Mouse (Mus musculus): ENCODE results near the gene Fam193a.
A peak's percentile ranks its signal among the peaks of the same experiment; 100 is the strongest.

Fam193a gene

GRCm38 (mm10) chr5:34369341-34370021, at the start of gene Fam193a:
TSS of gene Fam193a (plus strand) at chr5:34369933.
- peak; percentile 93 to 97 for DNase-seq (ENCODE audit: low spot score in 2 of 2)

DNA sequence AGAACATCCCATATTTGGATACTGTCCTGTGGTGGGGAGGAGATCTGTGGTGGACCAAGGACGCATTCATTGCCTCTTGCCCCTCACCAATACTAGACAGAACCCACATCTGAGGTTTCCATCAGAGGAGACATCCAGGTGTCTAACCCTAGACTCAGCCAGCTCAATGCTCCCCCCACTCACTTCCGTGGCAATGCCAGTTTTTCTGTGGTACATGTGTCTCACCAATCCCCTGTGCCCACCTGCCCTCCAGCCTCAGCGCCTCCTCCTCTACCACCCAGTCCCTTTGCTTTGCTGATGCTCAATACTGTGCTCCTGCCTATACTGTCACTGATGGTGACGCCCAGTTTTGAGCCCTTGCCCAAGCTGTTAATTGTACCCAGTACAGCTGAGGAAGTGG, 48.5 kb upstream of the Fam193a start:
- DNase-seq (ENCODE audit: low spot score in 2 of 2), result no peak

- DNase-seq (ENCODE audit: low spot score in 2 of 2), result no peak
Measured at GRCm38 (mm10) chr5:34325286-34325685, 44.4 kb upstream of the Fam193a start.

- DNase-seq (ENCODE audit: low spot score in 2 of 2), result no peak
Measured at GRCm38 (mm10) chr5:34326249-34326691, 43.5 kb upstream of the Fam193a start.

- DNase-seq (ENCODE audit: low spot score in 2 of 2), result peak; percentile 48 to 59
Measured at GRCm38 (mm10) chr5:34326875-34327576, 42.7 kb upstream of the Fam193a start.

GRCm38 (mm10) chr5:34330136-34330535, 39.6 kb upstream of the Fam193a start:
- no peak for DNase-seq (ENCODE audit: low spot score in 2 of 2)

DNA sequence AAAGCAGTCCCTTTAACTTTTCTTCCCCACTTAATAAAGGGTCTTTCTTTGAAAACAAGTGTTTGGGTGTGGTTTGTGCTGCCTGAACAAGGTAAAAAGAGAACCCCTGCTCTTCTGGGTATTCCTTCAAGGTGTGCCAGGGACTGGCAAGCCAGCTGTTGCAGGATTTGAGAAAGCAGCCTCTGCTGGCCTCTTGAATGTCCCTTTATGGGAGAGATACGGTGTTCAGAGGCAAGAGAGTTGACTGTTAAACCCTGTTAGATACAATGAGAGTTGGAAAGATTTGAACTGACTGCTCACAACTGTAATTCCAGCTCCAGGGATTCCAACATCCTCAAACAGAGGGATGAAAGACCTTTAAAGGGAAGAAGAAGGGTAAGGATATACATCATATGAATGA, 35.7 kb upstream of the Fam193a start:
- no peak for DNase-seq (ENCODE audit: low spot score in 2 of 2)

- no peak for DNase-seq (ENCODE audit: low spot score in 2 of 2)
Measured at GRCm38 (mm10) chr5:34335539-34336096, 34.1 kb upstream of the Fam193a start.

DNA sequence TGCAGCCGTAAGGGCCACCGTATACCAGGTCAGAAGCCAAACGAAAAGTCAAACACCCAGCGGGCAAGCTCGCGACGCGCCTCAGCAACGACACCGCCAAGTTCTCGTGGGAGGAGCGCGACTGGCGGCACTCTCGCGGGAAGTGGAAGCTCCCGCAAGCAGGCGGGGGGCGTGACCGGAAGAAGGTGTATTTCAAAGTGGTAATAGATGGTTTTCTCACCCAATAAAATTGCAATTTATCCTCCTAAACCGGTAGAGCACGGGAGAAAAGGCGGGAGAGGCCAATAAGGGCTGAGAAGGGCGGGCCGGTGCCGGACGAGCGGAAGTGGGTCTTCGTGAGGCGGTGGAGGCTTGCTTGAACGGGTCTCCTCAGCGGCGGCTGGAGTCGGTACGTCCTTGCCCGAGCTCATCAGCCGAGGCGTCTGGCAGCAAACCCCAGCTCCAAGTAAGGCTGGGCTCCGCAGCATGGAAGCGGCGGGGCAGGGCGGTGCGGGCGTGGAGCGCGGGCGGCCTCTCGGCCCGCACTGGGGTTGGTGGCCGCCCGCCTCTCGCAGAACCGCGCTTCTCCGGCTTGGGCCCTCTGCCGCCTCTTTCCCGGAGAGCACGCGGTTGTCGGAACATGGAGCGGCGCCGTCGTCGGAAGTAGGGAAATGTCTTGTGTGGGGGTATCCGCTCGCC, 33.5 kb upstream of the Fam193a start, which contains the start of gene Rnf4:
TSS of gene Rnf4 (plus strand) at position 193 of the 678 bp plus-strand sequence.
- peak; percentile 97 to 98 for DNase-seq (ENCODE audit: low spot score in 2 of 2)

DNA sequence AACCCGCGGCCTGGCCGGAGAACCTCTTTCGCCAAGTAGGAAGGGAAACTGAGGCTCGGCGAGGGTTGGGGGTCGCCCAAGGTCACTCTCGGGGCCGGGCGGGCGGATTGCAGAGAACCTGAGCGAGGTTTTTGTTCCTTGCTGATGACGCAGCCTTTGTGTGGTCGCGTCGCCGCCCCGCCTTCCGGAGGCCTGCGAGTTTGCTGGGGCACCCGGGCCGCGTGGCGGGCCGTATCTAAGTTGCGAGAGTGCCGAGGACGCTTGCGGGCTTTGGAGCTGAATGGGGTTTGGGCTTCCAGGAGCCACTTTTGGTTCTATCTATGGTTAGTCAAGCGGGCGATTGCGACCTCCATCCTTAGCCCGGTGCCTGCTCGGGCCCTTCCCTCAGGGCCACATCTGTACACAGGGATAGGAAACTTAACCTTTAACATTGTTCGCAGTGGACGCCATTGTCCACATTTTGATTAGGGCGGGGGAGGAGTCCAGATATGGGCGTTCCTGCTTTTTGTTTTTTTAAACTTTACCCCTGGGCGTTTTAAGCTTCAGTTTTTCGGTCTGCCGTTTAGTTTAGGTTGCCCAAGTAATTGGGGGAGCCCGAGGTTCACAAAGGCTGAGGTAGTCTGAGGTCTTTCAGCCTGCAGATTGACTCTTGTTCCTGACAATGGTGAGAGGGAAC, 32.8 kb upstream of the Fam193a start:
- DNase-seq (ENCODE audit: low spot score in 2 of 2), result peak; percentile 71 to 72

GRCm38 (mm10) chr5:34340246-34340645, 29.5 kb upstream of the Fam193a start:
- no peak for DNase-seq (ENCODE audit: low spot score in 2 of 2)

DNA sequence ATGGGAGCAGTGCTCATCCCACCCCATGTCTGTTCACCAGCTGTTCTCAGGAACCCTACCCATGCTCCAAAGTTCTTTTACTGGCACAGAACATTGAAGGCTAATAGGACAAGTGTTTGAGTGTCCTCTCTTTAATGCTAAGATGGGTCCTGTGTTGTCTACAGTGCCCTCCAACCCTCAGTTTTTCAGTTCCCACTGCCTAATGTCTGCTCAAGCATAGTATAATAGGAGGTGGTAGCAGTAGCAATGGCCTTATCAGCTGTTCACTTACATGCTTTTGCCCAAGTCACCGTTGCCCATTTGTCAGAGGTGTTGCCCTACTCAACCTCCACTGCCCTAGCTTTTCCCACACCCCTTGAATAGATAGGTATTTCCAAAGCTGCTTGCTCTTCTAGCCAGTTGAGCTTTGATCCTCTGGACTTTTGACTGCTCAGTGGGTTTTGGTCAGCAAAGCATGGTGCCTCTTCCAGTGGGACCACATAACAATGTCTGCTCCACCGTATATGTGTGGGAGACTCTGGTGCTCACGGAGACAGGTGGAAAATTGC, 17.6 kb upstream of the Fam193a start:
- DNase-seq (ENCODE audit: low spot score in 2 of 2), result no peak

- no peak for DNase-seq (ENCODE audit: low spot score in 2 of 2)
Measured at GRCm38 (mm10) chr5:34360261-34360660, 9.5 kb upstream of the Fam193a start.

- DNase-seq (ENCODE audit: low spot score in 2 of 2), result no peak
Measured at GRCm38 (mm10) chr5:34363115-34363514, 6.6 kb upstream of the Fam193a start.

GRCm38 (mm10) chr5:34368551-34369290, 1.0 kb upstream of the Fam193a start:
- no peak for DNase-seq (ENCODE audit: low spot score in 2 of 2)

DNA sequence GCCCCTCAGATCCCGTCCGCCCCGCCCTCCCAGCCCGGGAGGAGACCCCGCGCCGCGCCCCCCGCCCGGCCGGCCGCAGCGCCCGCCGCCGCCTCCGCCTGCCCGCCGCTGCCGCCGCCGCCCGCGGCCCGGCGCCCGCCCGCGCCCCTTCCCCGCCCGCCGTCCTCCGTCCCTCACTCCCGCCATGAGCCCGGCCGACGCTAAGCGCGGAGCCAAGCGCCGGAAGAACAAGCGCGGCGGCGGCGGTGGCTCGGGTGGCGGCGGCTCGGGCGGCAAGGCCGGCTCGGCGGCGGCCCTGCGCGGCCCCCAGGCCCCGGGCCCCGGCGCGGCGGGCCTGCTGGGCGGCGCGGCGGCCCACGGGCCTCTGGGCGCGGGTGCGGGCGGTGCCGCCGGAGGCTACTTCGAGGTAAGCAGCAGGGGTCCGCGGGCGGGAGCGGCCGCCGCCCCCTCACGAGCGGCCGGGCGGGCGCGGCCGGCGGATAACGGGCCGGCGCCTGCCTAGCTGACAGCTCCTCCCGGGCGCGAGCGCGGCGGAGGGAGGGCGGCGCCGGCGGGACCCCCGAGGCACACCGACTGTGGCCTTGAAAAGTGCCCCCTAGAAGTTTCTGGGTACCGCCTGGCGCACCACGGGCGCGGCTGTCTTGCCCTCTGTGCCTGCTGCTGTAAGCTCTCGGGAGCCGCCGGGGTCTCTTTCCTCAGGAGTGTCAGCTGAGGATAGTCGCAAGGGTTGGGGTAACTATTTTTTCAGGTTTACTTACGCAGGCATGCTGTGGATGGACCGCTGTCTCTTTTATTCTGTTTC, 490 bp downstream of the Fam193a start:
- DNase-seq (ENCODE audit: low spot score in 2 of 2), result peak; percentile 11 to 15

GRCm38 (mm10) chr5:34370840-34371239, 1.1 kb downstream of the Fam193a start:
- no peak for DNase-seq (ENCODE audit: low spot score in 2 of 2)

GRCm38 (mm10) chr5:34372141-34372540, 2.4 kb downstream of the Fam193a start:
- no peak for DNase-seq (ENCODE audit: low spot score in 2 of 2)

- no peak for DNase-seq (ENCODE audit: low spot score in 2 of 2)
Measured at GRCm38 (mm10) chr5:34372541-34372940, 2.8 kb downstream of the Fam193a start.

DNA sequence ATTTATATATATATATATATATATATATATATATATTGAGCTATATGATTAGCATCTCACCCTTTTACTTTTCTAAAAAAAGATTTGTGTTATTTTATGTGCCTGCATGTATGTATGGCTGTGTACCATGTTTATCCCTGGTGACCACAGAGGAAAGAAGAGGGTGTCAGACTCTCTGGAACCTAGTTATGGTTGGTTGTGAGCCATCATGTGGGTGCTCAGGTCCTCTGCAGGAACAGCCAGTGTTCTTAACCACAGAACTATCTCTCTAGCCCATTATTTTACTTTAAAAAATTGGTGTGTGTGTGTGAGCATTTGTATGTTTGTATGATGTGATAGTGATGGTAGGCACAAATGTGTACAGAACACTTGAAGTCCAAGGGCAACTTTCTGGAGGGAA, 9.1 kb downstream of the Fam193a start:
- no peak for DNase-seq (ENCODE audit: low spot score in 2 of 2)
